9 mouse cellular contexts compared by ENCODE assay signal in genomic region chr3:115856484-115857022, GRCm38 (mm10). TPM values are rescaled to one million over a fixed set of nuclear protein-coding genes. Genes with fewer than 3 reads are reported as not detected.
DNase-seq lines count a peak whose midpoint lies in the region; ATAC-seq and TF ChIP-seq lines count a peak whose summit lies in the region.
"Had no signal": no experiment of that assay in that cellular context is flagged by ENCODE, and none has a peak within 500 bp of the region (broad histone marks: within the 10 kb centered on the region; RNA-seq: fewer than 3 reads in every experiment).

No protein-coding gene starts in this region.

- WGBS in forebrain, embryonic 12.5 days = 5% methylated on average over 8 of the region's 8 CpGs
- 8% methylated on average over 8 of the region's 8 CpGs for WGBS in neural tube, embryonic 14.5 days

- intact Hi-C loops in left cerebral cortex, adult 2 months (cut with DNase I) = loop anchor here (2.0 kb wide), 2 partner anchors 30 to 144 kb away; partner anchors contain the start of gene Dph5
- intact Hi-C loops in left cerebral cortex, postnatal 4 days (cut with DNase I) = no loop called here

- H3K4me3 ChIP-seq in left cerebral cortex, adult 2 months = no peak overlapping the region
- no peak overlapping the region for H3K4me3 ChIP-seq in forebrain, embryonic 12.5 days (replicated peaks)
- H3K4me3 ChIP-seq in neural tube, embryonic 14.5 days (ENCODE audit: low read depth, low read length) = no peak overlapping the region

- peak overlapping the region; percentile 30 for H3K4me2 ChIP-seq in forebrain, embryonic 12.5 days
- H3K4me2 ChIP-seq in neural tube, embryonic 14.5 days (ENCODE audit: low read depth, low read length) = no peak overlapping the region

- no peaks in the 10 kb centered on the region for H3K36me3 ChIP-seq in forebrain, embryonic 12.5 days (replicated peaks)
- no peaks in the 10 kb centered on the region for H3K36me3 ChIP-seq in neural tube, embryonic 14.5 days (ENCODE audit: control insufficient read depth, insufficient read depth, low read length)

- no peak overlapping the region for H3K9ac ChIP-seq in forebrain, embryonic 12.5 days
- H3K9ac ChIP-seq in neural tube, embryonic 14.5 days (replicated peaks; ENCODE audit: low read depth, low read length) = no peak overlapping the region

- peak overlapping the region; percentile 64; the same call in 1 of the 2 replicates for H3K27ac ChIP-seq in left cerebral cortex, adult 2 months
- H3K27ac ChIP-seq in forebrain, embryonic 12.5 days = peak overlapping the region; percentile 88
- peak overlapping the region; percentile 44 for H3K27ac ChIP-seq in neural tube, embryonic 14.5 days (ENCODE audit: low read depth, low read length)

- H3K9me3 ChIP-seq in forebrain, embryonic 12.5 days = no peaks in the 10 kb centered on the region
- H3K9me3 ChIP-seq in neural tube, embryonic 14.5 days (ENCODE audit: control insufficient read depth, low read length) = no peaks in the 10 kb centered on the region

- no peak for DNase-seq in left cerebral cortex, adult 2 months (ENCODE audit: extremely low spot score in 1 of 2, low spot score in 2 of 2)
- no peak for DNase-seq in left cerebral cortex, postnatal 4 days
- DNase-seq in layer of hippocampus, adult 9-11 months = peak; percentile 16
- DNase-seq in kidney, adult 18-20 months = no peak
- no peak for DNase-seq in c-Kit-positive CD71-positive TER-119-positive erythroid progenitor cells, embryonic 14.5 days (ENCODE audit: low spot score)
- no peak for DNase-seq in gastrocnemius, adult 8-10 months (ENCODE audit: low spot score in 2 of 2)
- DNase-seq: cerebellum, adult 11-12 months had no signal

- no peak for TF ChIP-seq CTCF in left cerebral cortex, adult 2 months (IDR thresholded peaks at IDR 0.05)

- peak; percentile 84 for ATAC-seq in forebrain, embryonic 12.5 days (ENCODE audit: low FRiP score)
- peak; percentile 69; the same call in 1 of the 2 replicates for ATAC-seq in neural tube, embryonic 14.5 days (ENCODE audit: low read depth)

- no peaks in the 10 kb centered on the region for H3K27me3 ChIP-seq in forebrain, embryonic 12.5 days
- H3K27me3 ChIP-seq in neural tube, embryonic 14.5 days (ENCODE audit: control insufficient read depth, insufficient read depth, low read length) = no peaks in the 10 kb centered on the region

- H3K4me1 ChIP-seq in forebrain, embryonic 12.5 days = peaks cover 30% of the 10 kb centered on the region
- H3K4me1 ChIP-seq in neural tube, embryonic 14.5 days (ENCODE audit: control insufficient read depth, insufficient read depth, low read length) = no peaks in the 10 kb centered on the region

RNA-seq across cellular contexts. Expression of gene Dph5, which starts 31.1 kb away (rescaled TPM):
- total RNA-seq in left cerebral cortex, adult 2 months (2021) = 10 to 100 TPM; 11.0 to 12.3 TPM
- 10 to 100 TPM; 17.2 to 19.0 TPM for total RNA-seq in left cerebral cortex, postnatal 4 days (2021)
- polyA plus RNA-seq in forebrain, embryonic 12.5 days (2016; fragmentation: Nextera tagmentation; extraction: Ambion mirVana) = 26.1 and 28.3 TPM in 2 replicates
- polyA plus RNA-seq in neural tube, embryonic 14.5 days (2014; fragmentation: Nextera tagmentation; extraction: Ambion mirVana) = 29.2 and 33.0 TPM in 2 replicates
- 1 to 10 TPM; 5.5 to 8.0 (median 7.2) TPM for total RNA-seq in gastrocnemius, adult 8-10 months (2022)
